Mouse (Mus musculus): Measurements from ENCODE around the gene Gm17482. TPM values are rescaled to one million over a fixed set of nuclear protein-coding genes. Genes with fewer than 3 reads are reported as not detected.

Gm17482 gene
- total RNA-seq, 2 experiments from 2014 or later, result not detected

- no peak for DNase-seq (ENCODE audit: low spot score in 2 of 2)
Observed at GRCm38 (mm10) chr6:115291068-115291467, 63.9 kb downstream of the Gm17482 start.

- DNase-seq (ENCODE audit: low spot score in 2 of 2), result no peak
Observed at GRCm38 (mm10) chr6:115291823-115292222, 64.7 kb downstream of the Gm17482 start.

GRCm38 (mm10) chr6:115292621-115293020, 65.5 kb downstream of the Gm17482 start:
- no peak for DNase-seq (ENCODE audit: low spot score in 2 of 2)

- DNase-seq (ENCODE audit: low spot score in 2 of 2), result no peak
Observed at GRCm38 (mm10) chr6:115293877-115294276, 66.7 kb downstream of the Gm17482 start.

GRCm38 (mm10) chr6:115307134-115307533, 80.0 kb downstream of the Gm17482 start:
- no peak for DNase-seq (ENCODE audit: low spot score in 2 of 2)

Other genes with a start within 250 kb of the Gm17482 start
- gene Tamm41, start 189.5 kb upstream of the Gm17482 start, total RNA-seq (2021), result 10 to 100 TPM; 31.2 to 31.8 TPM
- 10 to 100 TPM; 30.8 to 43.9 TPM for gene Syn2, start 92.4 kb upstream of the Gm17482 start, total RNA-seq (2021)
- gene Timp4, start 24.9 kb downstream of the Gm17482 start, total RNA-seq (2021), result 1 to 10 TPM; 1.1 to 1.9 TPM
- 10 to 100 TPM; 24.8 to 30.2 TPM for gene Pparg, start 133.6 kb downstream of the Gm17482 start, total RNA-seq (2021)

Measured in adrenal gland, postnatal 4 days (tissue).